Mouse (Mus musculus) gastrocnemius, adult 2 months (tissue): Measurements from ENCODE around the gene Epor. TPM values are rescaled to one million over a fixed set of nuclear protein-coding genes. Genes with fewer than 3 reads are reported as not detected.

Source experiments
- DNase-seq: peaks from one replicate; pipeline ENCODE4 v3.0.0; 2022
- H3K27ac ChIP-seq: fragments of 200-600 bp; 2 replicates; pipeline ENCODE4 v1.8.1; 2022; ENCODE audit warnings: mild to moderate bottlenecking
- H3K4me3 ChIP-seq: fragments of 200-600 bp; 2 replicates; pipeline ENCODE4 v1.8.1; 2022; ENCODE audit warnings: mild to moderate bottlenecking, moderate library complexity
- CTCF ChIP-seq: fragments of 200-600 bp; IDR thresholded peaks from 2 replicates; pipeline ENCODE4 v1.8.1; 2022; ENCODE audit warnings: antibody characterized with exemption, mild to moderate bottlenecking, moderate library complexity
- intact Hi-C: fragments of 180-260 bp; cut with DNase I; formaldehyde crosslinking; loops from one replicate; pipeline ENCODE4 v1.15.1; 2025
- total RNA-seq, 2 experiments: library from RNA; stranded (reverse); gene quantifications; 2 replicates each; pipeline ENCODE4 v1.2.3; 2021

The Epor gene
- total RNA-seq, 2 experiments from 2014 or later = 0.23 to 0.25 TPM

- no peak for TF ChIP-seq CTCF
- intact Hi-C loops = no loop called here
- Histone ChIP-seq H3K27ac (no peak overlapping the region), H3K4me3 (no peak overlapping the region)
- no peak for DNase-seq
These were observed 15.7 kb downstream of the Epor start for GRCm38 (mm10) chr9:21947540-21948130.

- intact Hi-C loops = no loop called here
- TF ChIP-seq CTCF = no peak
- DNase-seq = no peak
- Histone ChIP-seq H3K4me3 (no peak overlapping the region), H3K27ac (no peak overlapping the region)
These were observed 19.0 kb downstream of the Epor start for GRCm38 (mm10) chr9:21944267-21944666.

GRCm38 (mm10) chr9:21943638-21944037, 19.7 kb downstream of the Epor start:
- intact Hi-C loops = no loop called here
- H3K4me3 ChIP-seq = no peak overlapping the region
- no peak for DNase-seq
- no peak for TF ChIP-seq CTCF
- H3K27ac ChIP-seq = no peak overlapping the region

DNA sequence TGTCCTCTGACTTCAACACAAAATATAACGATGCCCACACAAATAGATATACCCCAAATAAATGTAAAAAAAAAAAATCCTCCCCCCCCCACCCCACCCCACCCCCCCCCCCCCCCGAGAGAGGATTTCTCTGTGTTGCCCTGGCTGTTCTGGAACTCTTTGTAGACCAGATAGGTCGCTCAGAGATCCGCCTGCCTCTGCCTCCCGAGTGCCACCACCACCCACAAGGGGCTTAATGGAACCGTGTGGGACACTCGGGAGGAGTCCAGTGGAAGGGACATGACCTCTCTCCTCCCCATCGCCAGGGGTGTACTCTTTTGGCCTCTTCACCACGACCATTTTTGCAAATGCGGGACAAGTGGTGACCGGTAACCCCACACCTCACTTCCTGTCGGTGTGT, 20.3 kb downstream of the Epor start:
- TF ChIP-seq CTCF = no peak
- no peak overlapping the region for H3K4me3 ChIP-seq
- intact Hi-C loops = no loop called here
- H3K27ac ChIP-seq = no peak overlapping the region
- DNase-seq = no peak

DNA sequence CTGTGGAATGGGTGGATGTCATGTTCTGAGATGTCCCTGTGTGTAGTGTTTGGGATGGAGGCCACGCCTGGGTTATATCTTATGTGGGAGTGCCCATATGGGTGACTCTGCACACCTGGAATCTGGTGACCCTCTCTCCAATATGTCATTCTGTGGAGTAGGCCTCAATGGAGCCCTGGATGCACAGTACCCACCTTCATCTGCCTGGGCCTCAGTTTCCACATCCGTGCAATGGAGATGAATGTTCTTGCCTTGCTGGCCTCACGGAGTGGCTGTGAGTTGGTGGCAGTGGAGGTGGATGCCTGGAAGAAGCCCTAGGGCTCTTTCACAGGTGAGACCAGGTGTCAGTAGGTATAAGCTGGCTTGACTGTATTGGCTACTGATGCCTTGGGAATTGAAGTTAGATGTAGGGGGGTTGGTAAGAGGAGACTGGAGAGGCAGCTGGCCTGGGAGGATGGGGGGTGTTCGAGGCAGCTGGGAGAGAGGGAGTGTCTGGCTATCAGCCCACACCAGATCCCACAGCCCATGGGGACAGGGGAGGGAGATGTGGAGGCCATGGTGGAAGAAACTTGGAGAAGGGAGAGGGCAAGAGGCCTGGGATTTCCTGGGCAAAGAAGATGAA, 25.0 kb downstream of the Epor start:
- TF ChIP-seq CTCF = no peak
- DNase-seq = no peak
- Histone ChIP-seq H3K4me3 (no peak overlapping the region), H3K27ac (no peak overlapping the region)
- intact Hi-C loops = no loop called here

GRCm38 (mm10) chr9:21937711-21938175, 25.6 kb downstream of the Epor start:
- Histone ChIP-seq H3K4me3 (no peak overlapping the region), H3K27ac (no peak overlapping the region)
- DNase-seq = no peak
- intact Hi-C loops = no loop called here
- no peak for TF ChIP-seq CTCF

- Histone ChIP-seq H3K4me3 (peak within 1 kb of the TSS; percentile 77), H3K27ac (peak within 1 kb of the TSS; percentile 41; the same call in 1 of the 2 replicates)
- peak; percentile 94 for DNase-seq
- intact Hi-C loops = no loop called here
- no peak for TF ChIP-seq CTCF
These were observed 26.4 kb downstream of the Epor start, which contains the start of gene Plppr2 for GRCm38 (mm10) chr9:21936692-21937570. Gene Plppr2, plus strand, starts transcription at chr9:21937033.

DNA sequence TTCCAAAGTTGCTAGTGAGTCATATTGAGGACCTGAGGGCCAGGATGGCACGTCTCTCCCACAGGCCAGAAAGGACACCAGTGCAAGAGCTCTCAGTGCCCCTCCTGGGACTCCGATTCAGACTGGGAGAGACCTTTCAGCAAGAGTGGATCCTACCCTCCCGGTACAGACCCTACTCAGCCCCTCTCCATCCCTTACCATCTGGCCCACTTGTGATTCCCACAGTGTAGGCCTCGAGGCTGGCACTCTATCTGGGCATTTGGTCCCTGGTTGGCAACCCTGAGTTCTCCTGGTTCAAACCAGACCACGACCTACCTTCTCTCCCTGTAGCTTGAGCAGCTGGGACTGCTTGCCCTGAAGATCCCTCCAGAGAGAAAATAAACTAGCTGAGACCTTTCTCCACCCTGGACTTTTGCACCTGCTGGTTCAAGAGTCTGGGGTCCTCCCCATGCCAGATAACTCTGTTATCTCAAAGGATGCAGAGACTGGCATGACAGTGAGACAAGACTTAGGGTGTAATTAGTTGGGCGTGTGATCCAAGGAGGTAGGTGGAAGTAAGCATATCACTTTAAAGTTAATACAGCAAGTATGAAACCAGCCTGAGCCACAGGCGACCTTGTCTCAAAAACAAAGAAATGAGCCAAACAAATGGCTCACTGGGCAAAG, 27.7 kb downstream of the Epor start:
- no peak for TF ChIP-seq CTCF
- Histone ChIP-seq H3K4me3 (no peak overlapping the region), H3K27ac (no peak overlapping the region)
- intact Hi-C loops = no loop called here
- no peak for DNase-seq

- no peak for TF ChIP-seq CTCF
- intact Hi-C loops = no loop called here
- Histone ChIP-seq H3K27ac (no peak overlapping the region), H3K4me3 (no peak overlapping the region)
- DNase-seq = no peak
These were observed 29.3 kb downstream of the Epor start for GRCm38 (mm10) chr9:21934021-21934420.

- intact Hi-C loops = no loop called here
- TF ChIP-seq CTCF = no peak
These were observed 30.7 kb downstream of the Epor start for GRCm38 (mm10) chr9:21932445-21933137.

DNA sequence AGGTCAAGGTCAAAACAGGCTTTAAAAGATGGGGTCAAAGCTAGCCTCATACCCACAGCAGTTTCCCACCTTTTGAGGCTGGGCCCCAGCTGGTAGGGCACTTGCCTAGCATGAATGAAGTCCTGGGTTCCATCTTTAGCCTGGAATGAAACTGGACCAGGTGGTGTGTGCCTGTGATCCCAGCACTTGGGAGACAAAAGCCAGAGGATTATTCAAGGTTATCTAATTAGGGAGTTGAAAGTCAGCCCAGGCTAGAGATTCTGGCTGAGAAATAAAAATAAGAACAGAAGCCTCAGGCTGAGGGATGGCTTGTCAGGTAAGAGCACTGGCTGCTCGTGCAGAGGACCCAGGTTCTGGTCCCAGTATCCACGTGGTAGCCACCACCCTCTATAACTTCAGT, 31.3 kb downstream of the Epor start:
- no peak for TF ChIP-seq CTCF

More at GRCm38 (mm10) chr9:21932445-21933137, 30.7 kb downstream of the Epor start:
- H3K27ac ChIP-seq = no peak overlapping the region
- no peak overlapping the region for H3K4me3 ChIP-seq
- DNase-seq = no peak

DNA sequence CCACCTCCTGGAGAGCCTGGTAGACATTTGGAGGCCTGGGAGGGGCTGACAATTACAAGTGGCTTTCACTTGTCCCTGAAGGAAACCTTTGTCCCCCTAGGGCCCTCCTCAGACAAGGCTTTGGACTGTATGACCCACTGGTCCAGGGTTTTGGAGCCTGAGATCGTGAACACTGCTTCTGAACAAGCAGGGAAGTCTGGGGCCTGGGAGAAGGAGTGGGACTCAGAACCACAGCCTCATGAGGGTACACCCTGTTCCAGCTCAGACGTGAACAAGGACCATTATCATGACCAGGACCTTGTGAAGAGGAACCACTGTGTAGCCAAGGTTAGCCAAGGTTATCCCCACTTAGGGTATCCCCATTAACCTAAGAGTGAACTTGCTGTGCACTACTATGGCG, 34.1 kb downstream of the Epor start:
- Histone ChIP-seq H3K4me3 (no peak overlapping the region), H3K27ac (no peak overlapping the region)
- no peak for TF ChIP-seq CTCF
- DNase-seq = no peak
- intact Hi-C loops = no loop called here

More for the DNA sequence above, 31.3 kb downstream of the Epor start:
- Histone ChIP-seq H3K4me3 (no peak overlapping the region), H3K27ac (no peak overlapping the region)
- DNase-seq = no peak
- intact Hi-C loops = no loop called here
